In genomic region chr7:133609585-133609984, GRCm38 (mm10) we compare ENCODE assay signal across 9 mouse cellular contexts. TPM values are rescaled to one million over a fixed set of nuclear protein-coding genes. Genes with fewer than 3 reads are reported as not detected.
DNase-seq lines count a peak whose midpoint lies in the region; ATAC-seq lines count a peak whose summit lies in the region.
"Had no signal": no experiment of that assay in that cellular context is flagged by ENCODE, and none has a peak within 500 bp of the region (broad histone marks: within the 10 kb centered on the region; RNA-seq: fewer than 3 reads in every experiment).

No protein-coding gene starts in this region.

- no peaks in the 10 kb centered on the region for H3K36me3 ChIP-seq in forebrain, embryonic 15.5 days
- H3K36me3 ChIP-seq in forebrain, embryonic 11.5 days (ENCODE audit: control insufficient read depth, insufficient read depth, low read length), result no peaks in the 10 kb centered on the region
- H3K36me3 ChIP-seq in midbrain, embryonic 16.5 days (ENCODE audit: control insufficient read depth, insufficient read depth, low read length), result no peaks in the 10 kb centered on the region
- H3K36me3 ChIP-seq in midbrain, embryonic 13.5 days, result no peaks in the 10 kb centered on the region
- no peaks in the 10 kb centered on the region for H3K36me3 ChIP-seq in limb, embryonic 15.5 days

- WGBS in forebrain, embryonic 15.5 days, result 34% methylated on average over 8 of the region's 8 CpGs
- 76% methylated on average over 8 of the region's 8 CpGs for WGBS in forebrain, embryonic 11.5 days
- WGBS in midbrain, embryonic 16.5 days, result 64% methylated on average over 8 of the region's 8 CpGs
- WGBS in midbrain, embryonic 13.5 days, result 76% methylated on average over 8 of the region's 8 CpGs
- 22% methylated on average over 8 of the region's 8 CpGs for WGBS in limb, embryonic 15.5 days

- H3K9me3 ChIP-seq in forebrain, embryonic 15.5 days, result no peaks in the 10 kb centered on the region
- no peaks in the 10 kb centered on the region for H3K9me3 ChIP-seq in forebrain, embryonic 11.5 days (ENCODE audit: control insufficient read depth, low read length)
- H3K9me3 ChIP-seq in midbrain, embryonic 16.5 days (replicated peaks; ENCODE audit: control insufficient read depth, low read length, poor library complexity, severe bottlenecking), result no peaks in the 10 kb centered on the region
- no peaks in the 10 kb centered on the region for H3K9me3 ChIP-seq in midbrain, embryonic 13.5 days
- H3K9me3 ChIP-seq in limb, embryonic 15.5 days, result no peaks in the 10 kb centered on the region

- ATAC-seq in forebrain, embryonic 15.5 days (replicated peaks), result peak; percentile 69; the same call in 1 of the 2 replicates
- no peak for ATAC-seq in forebrain, embryonic 11.5 days (replicated peaks; ENCODE audit: low FRiP score)
- ATAC-seq in midbrain, embryonic 16.5 days, result no peak
- ATAC-seq in midbrain, embryonic 13.5 days, result no peak
- ATAC-seq in limb, embryonic 15.5 days (ENCODE audit: insufficient number of reproducible peaks, low FRiP score, low TSS enrichment, low read depth), result no peak
- ATAC-seq in monocyte, adult 5-6 weeks (replicated peaks; ENCODE audit: insufficient number of reproducible peaks, low FRiP score, low TSS enrichment, poor library complexity, severe bottlenecking), result no peak

- DNase-seq in forebrain, embryonic 11.5 days (ENCODE audit: low spot score), result no peak
- DNase-seq in telencephalon, adult 2 months (ENCODE audit: low read depth, low spot score), result peak; percentile 74
- DNase-seq in spleen, postnatal 10 days (ENCODE audit: low spot score in 2 of 2), result no peak

- H3K27ac ChIP-seq in forebrain, embryonic 15.5 days (replicated peaks), result peak overlapping the region; percentile 81
- no peak overlapping the region for H3K27ac ChIP-seq in forebrain, embryonic 11.5 days (ENCODE audit: low read depth, low read length)
- H3K27ac ChIP-seq in midbrain, embryonic 16.5 days (ENCODE audit: low read length), result peak overlapping the region; percentile 74; the same call in 1 of the 2 replicates
- no peak overlapping the region for H3K27ac ChIP-seq in midbrain, embryonic 13.5 days
- peak overlapping the region; percentile 11; the same call in 1 of the 2 replicates for H3K27ac ChIP-seq in limb, embryonic 15.5 days

- 0 out of 2 replicates have a peak overlapping the region, but pooled peaks have one; percentile 27 for H3K4me2 ChIP-seq in forebrain, embryonic 15.5 days (replicated peaks)
- H3K4me2 ChIP-seq in forebrain, embryonic 11.5 days (ENCODE audit: low read depth, low read length, severe bottlenecking), result no peak overlapping the region
- no peak overlapping the region for H3K4me2 ChIP-seq in midbrain, embryonic 16.5 days (ENCODE audit: low read length)
- H3K4me2 ChIP-seq in midbrain, embryonic 13.5 days (replicated peaks), result no peak overlapping the region
- H3K4me2 ChIP-seq in limb, embryonic 15.5 days, result no peak overlapping the region

- no peaks in the 10 kb centered on the region for H3K27me3 ChIP-seq in forebrain, embryonic 15.5 days
- H3K27me3 ChIP-seq in forebrain, embryonic 11.5 days (ENCODE audit: control insufficient read depth, insufficient read depth, low read length), result no peaks in the 10 kb centered on the region
- no peaks in the 10 kb centered on the region for H3K27me3 ChIP-seq in midbrain, embryonic 16.5 days (ENCODE audit: control insufficient read depth, insufficient read depth, low read depth, low read length)
- H3K27me3 ChIP-seq in midbrain, embryonic 13.5 days, result no peaks in the 10 kb centered on the region
- H3K27me3 ChIP-seq in limb, embryonic 15.5 days, result peaks cover 12% of the 10 kb centered on the region; the same call in 1 of the 2 replicates

- no peak overlapping the region for H3K9ac ChIP-seq in forebrain, embryonic 15.5 days (replicated peaks)
- no peak overlapping the region for H3K9ac ChIP-seq in forebrain, embryonic 11.5 days (ENCODE audit: low read length)
- H3K9ac ChIP-seq in midbrain, embryonic 16.5 days (ENCODE audit: low read depth, low read length), result no peak overlapping the region
- no peak overlapping the region for H3K9ac ChIP-seq in midbrain, embryonic 13.5 days (replicated peaks)
- H3K9ac ChIP-seq in limb, embryonic 15.5 days, result no peak overlapping the region

- no peak overlapping the region for H3K4me3 ChIP-seq in forebrain, embryonic 15.5 days
- H3K4me3 ChIP-seq in forebrain, embryonic 11.5 days (ENCODE audit: low read depth, low read length), result no peak overlapping the region
- no peak overlapping the region for H3K4me3 ChIP-seq in midbrain, embryonic 16.5 days (ENCODE audit: low read depth, low read length)
- no peak overlapping the region for H3K4me3 ChIP-seq in midbrain, embryonic 13.5 days (replicated peaks)
- no peak overlapping the region for H3K4me3 ChIP-seq in limb, embryonic 15.5 days

- H3K4me1 ChIP-seq in forebrain, embryonic 15.5 days, result peaks cover 34% of the 10 kb centered on the region
- H3K4me1 ChIP-seq in forebrain, embryonic 11.5 days (replicated peaks; ENCODE audit: control insufficient read depth, insufficient read depth, low read length), result no peaks in the 10 kb centered on the region
- peaks cover 22% of the 10 kb centered on the region for H3K4me1 ChIP-seq in midbrain, embryonic 16.5 days (ENCODE audit: control insufficient read depth, insufficient read depth, low read length)
- H3K4me1 ChIP-seq in midbrain, embryonic 13.5 days (replicated peaks), result peaks cover 32% of the 10 kb centered on the region
- peaks cover 22% of the 10 kb centered on the region for H3K4me1 ChIP-seq in limb, embryonic 15.5 days

RNA-seq across cellular contexts. Expression of gene Tex36, which starts 7.6 kb away (rescaled TPM):
- not detected in 2 replicates for polyA plus RNA-seq in forebrain, embryonic 15.5 days (2015; fragmentation: Nextera tagmentation; extraction: Ambion mirVana)
- not detected in 2 replicates for polyA plus RNA-seq in forebrain, embryonic 11.5 days (2014; fragmentation: Nextera tagmentation; extraction: Ambion mirVana)
- not detected in 2 replicates for polyA plus RNA-seq in midbrain, embryonic 16.5 days (2015; fragmentation: Nextera tagmentation; extraction: Ambion mirVana)
- 0.16 TPM in 1 of 2 replicates, not detected in the other for polyA plus RNA-seq in midbrain, embryonic 13.5 days (2015; fragmentation: Nextera tagmentation; extraction: Ambion mirVana)
- not detected in 2 replicates for polyA plus RNA-seq in limb, embryonic 15.5 days (2015; fragmentation: Nextera tagmentation; extraction: Ambion mirVana)
- total RNA-seq in monocyte, adult 5-6 weeks (2017), result not detected in 3 replicates
- polyA plus RNA-seq: heart, postnatal 0 days had no signal

RNA-seq across cellular contexts. Expression of gene Edrf1, which starts 27.8 kb away (rescaled TPM):
- 22.6 and 25.9 TPM in 2 replicates for polyA plus RNA-seq in forebrain, embryonic 15.5 days (2015; fragmentation: Nextera tagmentation; extraction: Ambion mirVana)
- polyA plus RNA-seq in forebrain, embryonic 11.5 days (2014; fragmentation: Nextera tagmentation; extraction: Ambion mirVana), result 32.2 and 36.1 TPM in 2 replicates
- 19.0 and 19.5 TPM in 2 replicates for polyA plus RNA-seq in midbrain, embryonic 16.5 days (2015; fragmentation: Nextera tagmentation; extraction: Ambion mirVana)
- polyA plus RNA-seq in midbrain, embryonic 13.5 days (2015; fragmentation: Nextera tagmentation; extraction: Ambion mirVana), result 22.1 and 25.7 TPM in 2 replicates
- polyA plus RNA-seq in limb, embryonic 15.5 days (2015; fragmentation: Nextera tagmentation; extraction: Ambion mirVana), result 18.7 and 19.3 TPM in 2 replicates
- total RNA-seq in monocyte, adult 5-6 weeks (2017), result 37.3 to 59.4 TPM (median 39.0 TPM) in 3 replicates

Comparison
In these comparisons a context has a peak if more than half of its experiments do, and no peak if none do; other contexts are left out.
1. H3K27ac ChIP-seq: peak in forebrain, embryonic 15.5 days (single experiment), midbrain, embryonic 16.5 days (single experiment) and limb, embryonic 15.5 days (single experiment); none in forebrain, embryonic 11.5 days (single experiment) and midbrain, embryonic 13.5 days (single experiment).